Mouse (Mus musculus) thymus, adult 2 months (tissue): ENCODE results near the gene Tspan1. TPM values are rescaled to one million over a fixed set of nuclear protein-coding genes. Genes with fewer than 3 reads are reported as not detected.

Experiments used
- DNase-seq: peaks from one replicate; pipeline ENCODE4 v3.0.0; 2021
- H3K27ac ChIP-seq: fragments of 200-500 bp; 2 replicates; pipeline ENCODE4 v1.5.1; 2012; ENCODE audit warnings: low read length, control low read depth; ENCODE audit not compliant: control insufficient read depth, insufficient read depth
- H3K27me3 ChIP-seq: fragments of 200-500 bp; 2 replicates; pipeline ENCODE4 v1.6.1; 2012; ENCODE audit warnings: mild to moderate bottlenecking, low read length, moderate library complexity, mixed read lengths; ENCODE audit not compliant: control insufficient read depth, insufficient read depth
- H3K36me3 ChIP-seq: fragments of 200-500 bp; 2 replicates; pipeline ENCODE4 v1.6.1; 2012; ENCODE audit warnings: mild to moderate bottlenecking, low read length, moderate library complexity; ENCODE audit not compliant: control insufficient read depth, insufficient read depth
- H3K4me1 ChIP-seq: fragments of 200-500 bp; replicated peaks from 2 replicates; pipeline ENCODE4 v1.6.1; 2012; ENCODE audit warnings: low read length; ENCODE audit not compliant: control insufficient read depth, insufficient read depth
- H3K4me3 ChIP-seq: fragments of 200-500 bp; 2 replicates; pipeline ENCODE4 v1.5.1; 2012; ENCODE audit warnings: mild to moderate bottlenecking, low read length, control low read depth, moderate library complexity; ENCODE audit not compliant: control insufficient read depth, insufficient read depth
- CTCF ChIP-seq: fragments of 200-500 bp; IDR thresholded peaks from 2 replicates; pipeline ENCODE4 v1.5.1; 2012; ENCODE audit warnings: mild to moderate bottlenecking, control low read depth, low read length, moderate library complexity, borderline replicate concordance; ENCODE audit not compliant: control insufficient read depth, poor library complexity, insufficient read depth; ENCODE audit errors: extremely low read depth
- POLR2A ChIP-seq: fragments of 200-500 bp; IDR thresholded peaks from 2 replicates; pipeline ENCODE4 v1.6.1; 2012; ENCODE audit warnings: mild to moderate bottlenecking, low read length, control low read depth, moderate library complexity; ENCODE audit not compliant: control insufficient read depth, poor library complexity, insufficient read depth; ENCODE audit errors: extremely low read depth
- WGBS: fragments of 180-500 bp; shearing (Covaris S2); methylation state at CpG from one replicate; pipeline ENCODE4 v1.1.7; 2018; 5-methylcytosine and 5-hydroxymethylcytosine counted together
- polyA plus RNA-seq: library from polyadenylated mRNA; depleted of rRNA; stranded (reverse); fragments of >200 nt; gene quantifications from 2 replicates; pipeline ENCODE4 v1.2.3, GENCODE M21; 2012

Gene Tspan1
- polyA plus RNA-seq, 1 experiment = 4.1 TPM

DNA sequence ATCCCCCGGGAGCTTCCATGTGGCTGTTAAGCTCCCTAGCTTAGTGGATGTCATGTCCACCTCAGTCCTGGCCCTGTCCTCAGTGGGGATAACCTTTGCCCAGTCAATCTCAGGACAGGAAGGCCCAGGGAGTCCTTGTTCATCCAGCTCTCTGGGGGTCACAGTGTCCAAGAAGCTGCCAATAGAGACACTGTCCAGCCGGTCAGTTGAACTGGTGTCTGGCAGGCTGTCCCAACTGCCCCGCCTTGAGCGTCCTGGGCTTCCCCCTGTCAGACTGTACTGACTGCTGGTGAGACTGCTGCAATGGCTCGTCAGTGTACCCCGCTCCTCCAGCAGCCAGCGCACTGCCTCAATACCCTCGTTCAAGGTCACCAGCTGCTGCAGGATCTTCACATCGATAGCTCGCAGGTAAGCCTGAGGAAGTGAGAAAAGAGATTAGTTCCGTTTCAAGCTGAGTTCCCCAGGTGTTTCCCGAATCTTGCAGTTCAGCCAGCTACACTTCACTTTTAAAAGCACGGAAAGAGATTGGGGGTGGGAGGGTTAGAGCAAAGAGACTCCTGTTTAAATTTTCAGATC, 29.9 kb downstream of the Tspan1 start:
- no peak for TF ChIP-seq CTCF
- no peak for TF ChIP-seq POLR2A
- H3K4me3 ChIP-seq = no peak overlapping the region
- WGBS = 76% methylated on average over 13 of the region's 13 CpGs
- no peak overlapping the region for H3K27ac ChIP-seq
- H3K27me3 ChIP-seq = no peaks in the 10 kb centered on the region; the same call in 1 of the 2 replicates
- DNase-seq = no peak
- H3K4me1 ChIP-seq = no peaks in the 10 kb centered on the region; the same call in 1 of the 2 replicates
- no peaks in the 10 kb centered on the region for H3K36me3 ChIP-seq

DNA sequence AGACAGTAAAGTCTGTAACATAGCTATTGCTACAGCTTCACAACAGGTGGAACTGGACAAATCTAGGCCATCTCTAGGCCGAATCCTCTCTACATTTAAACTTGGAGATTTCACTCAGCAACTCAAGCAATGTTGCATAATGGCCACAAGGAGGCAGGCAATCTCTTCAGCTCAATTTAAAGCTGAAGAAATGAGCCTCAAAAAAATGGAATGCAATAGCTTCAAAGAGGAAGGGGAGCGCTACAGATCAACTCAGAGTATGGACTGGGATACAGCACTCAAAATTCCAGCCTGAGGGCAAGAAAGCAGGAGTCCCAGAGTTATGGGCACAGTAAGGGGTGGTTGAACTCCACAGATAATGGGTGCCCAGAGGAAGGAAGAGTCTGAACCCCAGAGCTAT, 32.4 kb downstream of the Tspan1 start:
- Histone ChIP-seq H3K27me3 (no peaks in the 10 kb centered on the region), H3K27ac (no peak overlapping the region), H3K4me1 (no peaks in the 10 kb centered on the region; the same call in 1 of the 2 replicates), H3K36me3 (no peaks in the 10 kb centered on the region), H3K4me3 (no peak overlapping the region)
- DNase-seq = no peak
- 71% methylated on average over 2 of the region's 2 CpGs for WGBS
- no peak for TF ChIP-seq CTCF
- TF ChIP-seq POLR2A = no peak

DNA sequence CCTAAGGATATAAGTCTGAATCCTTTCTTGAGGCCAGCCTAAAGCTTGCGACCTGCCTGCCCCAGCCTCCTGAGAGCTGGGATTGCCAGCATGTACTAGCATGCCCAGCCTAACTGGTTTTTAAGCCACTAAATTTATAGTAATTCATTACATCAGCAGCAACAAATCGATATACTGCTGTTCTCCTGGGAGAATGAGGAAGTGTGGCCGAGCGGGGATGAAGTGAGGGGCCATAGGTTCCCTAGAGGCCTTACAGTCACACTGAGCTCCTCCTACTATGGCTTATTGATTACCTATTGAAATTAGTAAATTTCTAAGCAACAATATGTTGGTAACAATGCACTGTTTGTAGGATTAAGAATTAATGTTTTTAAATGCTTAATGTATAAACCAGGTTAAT, 34.3 kb downstream of the Tspan1 start:
- H3K27me3 ChIP-seq = no peaks in the 10 kb centered on the region
- 70% methylated on average over 4 of the region's 4 CpGs for WGBS
- TF ChIP-seq CTCF (no peak), POLR2A (no peak)
- H3K27ac ChIP-seq = no peak overlapping the region
- DNase-seq = no peak
- no peaks in the 10 kb centered on the region; the same call in 1 of the 2 replicates for H3K4me1 ChIP-seq
- H3K36me3 ChIP-seq = no peaks in the 10 kb centered on the region
- no peak overlapping the region for H3K4me3 ChIP-seq

DNA sequence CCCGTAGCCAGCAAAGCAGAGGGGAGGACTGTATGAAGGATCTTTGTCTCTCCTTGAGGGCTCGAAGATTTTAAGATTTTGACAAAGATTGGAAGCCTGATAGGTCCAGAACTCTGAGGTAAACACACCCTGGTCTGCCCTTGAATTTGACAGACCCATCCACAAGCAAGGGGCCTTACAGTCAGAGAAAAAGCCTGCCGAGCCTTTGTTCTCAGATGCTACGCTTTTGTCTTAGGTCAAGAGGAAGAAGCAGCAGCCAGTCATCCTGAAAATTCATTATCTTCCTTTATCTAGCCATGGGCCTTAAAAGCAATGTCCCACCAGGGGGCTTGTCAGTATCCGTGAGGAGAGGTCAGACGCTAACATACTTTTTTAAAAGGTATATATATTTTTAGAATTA, 39.4 kb downstream of the Tspan1 start:
- TF ChIP-seq POLR2A (no peak), CTCF (no peak)
- 95% methylated on average over 6 of the region's 6 CpGs for WGBS
- Histone ChIP-seq H3K36me3 (no peaks in the 10 kb centered on the region), H3K27ac (no peak overlapping the region), H3K4me1 (peaks cover 5% of the 10 kb centered on the region), H3K27me3 (no peaks in the 10 kb centered on the region), H3K4me3 (no peak overlapping the region)
- DNase-seq = no peak

DNA sequence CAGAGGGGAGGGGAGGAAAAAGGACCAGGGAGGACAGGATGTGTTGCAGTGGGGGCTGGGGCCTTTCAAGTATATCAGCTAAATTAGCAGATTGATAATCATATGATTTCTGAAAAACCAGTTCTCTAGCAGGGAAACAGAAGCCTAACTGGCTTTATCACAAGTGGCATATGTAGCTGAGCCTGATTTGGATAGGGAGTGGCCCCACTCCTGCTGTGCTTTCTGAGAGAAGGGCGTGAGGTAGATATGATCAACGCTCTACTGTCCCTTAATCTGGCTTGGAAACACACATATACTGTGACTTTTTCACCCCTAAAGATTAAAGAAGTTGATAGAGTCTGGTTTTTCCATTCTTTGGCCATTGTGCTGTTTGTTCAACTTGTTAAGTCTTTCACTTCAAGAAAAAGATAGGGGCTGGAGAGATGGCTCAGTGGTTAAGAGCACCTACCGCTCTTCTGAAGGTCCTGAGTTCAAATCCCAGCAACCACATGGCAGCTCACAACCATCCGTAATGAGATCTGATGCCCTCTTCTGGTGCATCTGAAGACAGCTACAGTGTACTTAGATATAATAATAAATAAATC, 41.5 kb downstream of the Tspan1 start:
- DNase-seq = no peak
- 97% methylated on average over 4 of the region's 4 CpGs for WGBS
- Histone ChIP-seq H3K4me1 (peaks cover 7% of the 10 kb centered on the region), H3K27ac (no peak overlapping the region), H3K36me3 (no peaks in the 10 kb centered on the region), H3K27me3 (no peaks in the 10 kb centered on the region), H3K4me3 (no peak overlapping the region)
- no peak for TF ChIP-seq CTCF
- no peak for TF ChIP-seq POLR2A

DNA sequence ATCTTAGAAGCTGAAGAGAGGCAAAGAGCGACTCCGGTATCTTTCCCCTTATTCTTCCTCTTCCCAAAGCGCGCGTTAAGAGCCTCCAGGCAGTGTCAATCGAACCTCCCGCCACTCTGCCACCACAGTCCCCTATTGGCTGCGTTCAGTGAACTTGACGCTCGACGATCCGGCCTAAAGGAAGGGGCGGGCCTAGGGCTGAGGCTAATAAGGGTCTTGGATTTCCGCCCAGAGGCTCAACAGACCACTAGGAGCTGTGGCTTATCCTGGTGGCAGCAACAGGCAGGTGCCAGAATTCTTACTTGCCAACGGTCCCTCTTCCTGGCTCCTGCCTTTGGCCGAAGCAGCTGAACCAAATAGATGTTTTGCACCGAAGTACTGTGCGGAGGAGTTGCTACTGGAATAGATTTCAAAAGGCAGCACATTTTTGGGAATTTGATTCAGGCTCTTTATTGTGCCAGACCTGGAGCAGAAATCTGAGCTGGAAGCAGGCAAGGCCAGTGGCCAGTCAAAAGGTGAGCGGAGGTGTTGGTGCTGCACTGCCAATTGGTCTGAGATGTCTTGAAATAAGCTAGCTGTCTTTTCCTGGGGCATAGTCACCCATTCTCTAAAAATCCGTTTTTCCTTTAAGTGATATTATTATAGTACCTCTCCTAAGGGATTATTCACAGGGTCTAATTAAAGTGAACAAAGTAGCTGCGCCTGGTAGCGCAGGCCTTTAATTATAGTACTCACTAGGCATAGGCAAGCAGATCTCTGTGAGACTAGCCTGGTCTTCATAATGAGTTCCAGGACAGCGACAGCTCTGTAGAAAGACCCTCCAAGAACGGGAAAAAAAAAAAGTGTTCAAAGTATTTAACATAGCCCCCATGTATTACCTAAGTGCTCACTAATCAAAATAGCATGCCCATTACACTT, 43.5 kb downstream of the Tspan1 start, which contains the start of the genes Rad54l and Pomgnt1:
Rad54l (minus strand) TSS at position 89 of the 918 bp plus-strand sequence.
Pomgnt1 (plus strand) TSS at position 239 of the 918 bp plus-strand sequence.
- TF ChIP-seq CTCF (no peak), POLR2A (0 out of 2 replicates have a peak, but pooled peaks have one; percentile 16)
- H3K36me3 ChIP-seq = no peaks in the 10 kb centered on the region
- H3K4me1 ChIP-seq = peaks cover 7% of the 10 kb centered on the region
- no peaks in the 10 kb centered on the region for H3K27me3 ChIP-seq
- 5% methylated on average over 24 of the region's 24 CpGs for WGBS
- DNase-seq = peak; percentile 79
- peak within 1 kb of the TSS; percentile 100 for H3K4me3 ChIP-seq
- H3K27ac ChIP-seq = no peak within 1 kb of the TSS; the same call in 1 of the 2 replicates
